Mouse (Mus musculus) kidney, postnatal 14 days (tissue): ENCODE results near the gene Lypd5.
"Not testable (repeated sequence)": the region's sequence is repeated elsewhere in the genome, so short reads cannot be mapped to it uniquely, and the experiment has no call there.

Source experiments
- DNase-seq: peaks from one replicate; pipeline ENCODE4 v3.0.0; 2022; ENCODE audit warnings: mixed read lengths

Gene Lypd5

DNA sequence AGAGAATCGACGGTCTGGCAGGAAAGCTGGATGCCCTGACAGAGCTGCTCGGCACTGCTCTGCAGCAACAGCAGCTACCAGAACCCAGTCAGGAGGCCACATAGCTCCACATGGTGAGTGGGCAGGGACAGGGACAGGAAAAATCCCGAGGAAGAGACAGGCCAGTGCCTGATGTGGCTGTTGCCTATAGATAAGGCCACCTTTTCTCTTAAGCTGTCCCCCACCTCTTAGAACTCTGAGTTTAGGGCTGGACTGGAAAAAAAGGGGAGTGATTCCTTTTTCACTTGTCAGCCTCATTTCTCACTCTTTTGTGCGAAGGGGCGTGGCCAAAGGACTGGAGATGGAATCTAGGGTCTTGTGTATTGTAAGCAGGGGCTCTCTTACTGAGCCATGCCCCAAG lies 35.1 kb downstream of the Lypd5 start:
- DNase-seq, result no peak

DNA sequence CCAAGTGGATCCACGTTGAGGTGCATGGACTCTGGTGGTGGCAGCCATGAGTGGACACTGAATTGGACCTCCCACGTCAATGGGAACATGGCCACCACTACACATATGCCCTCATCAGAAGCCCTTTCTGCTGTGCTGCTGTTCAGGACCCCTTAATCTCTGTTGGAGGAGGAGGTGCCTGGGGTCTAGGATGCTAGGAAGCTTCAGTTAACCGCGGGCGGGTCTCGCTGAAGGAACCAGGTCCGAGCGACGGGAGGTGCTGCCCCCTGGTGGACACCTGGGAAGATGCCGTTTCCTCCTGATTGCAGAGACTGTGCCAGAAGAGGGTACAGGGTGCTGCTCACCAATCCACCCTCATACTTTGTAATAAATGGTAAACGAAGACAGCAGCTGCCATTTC lies 35.8 kb downstream of the Lypd5 start:
- DNase-seq, result peak; percentile 57

DNA sequence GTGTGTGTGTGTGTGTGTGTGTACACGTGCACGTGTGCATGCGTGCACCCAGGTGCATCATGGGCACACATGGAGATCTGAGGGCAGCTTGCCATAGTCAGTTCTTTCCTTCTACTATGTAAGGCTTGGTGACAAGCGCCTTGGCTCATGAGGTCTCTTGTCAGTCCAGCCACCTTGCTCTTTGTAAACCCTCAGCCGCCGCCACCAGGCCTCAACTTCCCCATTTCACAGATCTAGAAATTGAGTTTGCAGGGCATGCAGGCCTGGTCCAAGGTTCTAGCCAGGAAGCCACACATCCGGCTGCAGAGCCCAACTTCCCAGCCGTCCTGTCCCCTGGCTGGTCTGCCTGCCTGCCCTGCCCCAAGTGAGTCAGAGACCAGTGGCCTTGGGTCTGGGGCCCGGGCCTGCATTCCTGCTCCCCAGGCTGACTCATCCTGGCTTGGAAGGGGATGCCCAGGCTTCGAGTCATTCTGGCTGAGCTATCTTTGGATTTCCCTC lies 38.1 kb downstream of the Lypd5 start:
- DNase-seq, result no peak

DNA sequence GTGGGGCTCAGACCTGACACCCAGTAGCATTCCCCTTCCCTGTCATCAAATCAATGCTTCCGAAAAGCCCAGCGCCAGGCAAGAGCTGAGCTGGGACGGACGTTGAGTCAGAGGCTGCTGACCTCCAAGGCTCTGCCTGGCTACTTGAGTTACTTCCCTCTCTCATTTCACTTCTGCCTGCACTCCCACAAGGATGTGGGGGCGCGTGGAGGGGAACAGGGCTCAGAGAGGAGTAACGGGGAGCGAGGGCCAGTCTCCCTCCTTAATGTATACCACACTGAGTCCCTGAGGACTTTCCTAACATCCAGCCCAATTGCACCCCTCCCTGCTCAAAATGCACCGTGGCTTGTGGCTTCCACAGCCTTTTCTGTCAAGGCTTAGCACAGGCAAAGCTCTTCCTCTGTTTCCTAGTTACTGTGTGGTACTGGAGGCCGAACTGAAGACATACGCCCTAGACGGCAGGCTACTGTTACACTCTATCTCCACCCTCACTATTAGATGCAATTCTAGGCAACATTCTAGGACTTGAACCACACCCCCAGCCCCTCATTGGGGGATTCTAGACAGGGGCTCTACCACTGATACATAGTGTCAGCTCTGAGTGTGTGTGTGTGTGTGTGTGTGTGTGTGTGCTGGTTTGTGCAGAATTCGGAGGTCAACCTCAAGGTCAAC lies 40.7 kb downstream of the Lypd5 start:
- DNase-seq, result no peak

DNA sequence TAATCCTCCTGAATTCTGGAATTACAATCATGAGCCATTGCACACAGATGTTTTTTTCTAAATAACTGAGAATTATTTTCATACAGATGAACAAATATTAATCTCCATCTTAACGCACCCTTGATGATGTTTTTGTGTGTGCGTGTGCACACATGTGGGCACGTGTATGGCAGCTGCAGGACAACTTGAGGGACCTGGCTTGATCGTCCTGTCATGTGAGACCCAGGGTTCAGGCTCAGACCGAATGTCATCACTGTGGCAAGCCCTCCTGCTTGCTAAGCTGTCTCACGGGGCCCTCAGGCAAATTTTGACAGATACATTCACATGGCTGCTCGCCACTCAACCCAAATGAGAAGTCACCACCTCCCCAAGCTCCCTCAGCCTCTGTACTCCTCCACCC lies 41.5 kb downstream of the Lypd5 start:
- no peak for DNase-seq

DNA sequence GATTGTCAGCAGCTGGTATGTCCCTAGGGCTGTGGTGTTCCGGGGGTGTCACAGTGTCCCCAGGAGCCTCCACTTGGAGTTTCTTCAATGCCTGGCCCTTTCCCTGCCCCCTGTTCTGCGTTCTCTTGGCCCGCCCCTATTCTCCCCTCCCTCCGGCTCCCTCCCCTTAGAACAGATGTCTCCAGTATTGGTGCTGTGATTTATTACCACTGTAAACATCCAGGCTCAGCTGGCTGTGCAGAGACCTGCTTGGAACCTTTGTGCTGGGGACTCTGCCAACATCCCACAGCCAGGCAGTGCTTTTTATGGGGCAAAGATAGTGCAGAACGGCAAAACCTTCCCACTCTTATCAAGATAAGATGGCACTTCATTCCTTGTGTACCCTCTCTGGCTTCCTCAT lies 42.1 kb downstream of the Lypd5 start:
- peak; percentile 25 for DNase-seq

DNA sequence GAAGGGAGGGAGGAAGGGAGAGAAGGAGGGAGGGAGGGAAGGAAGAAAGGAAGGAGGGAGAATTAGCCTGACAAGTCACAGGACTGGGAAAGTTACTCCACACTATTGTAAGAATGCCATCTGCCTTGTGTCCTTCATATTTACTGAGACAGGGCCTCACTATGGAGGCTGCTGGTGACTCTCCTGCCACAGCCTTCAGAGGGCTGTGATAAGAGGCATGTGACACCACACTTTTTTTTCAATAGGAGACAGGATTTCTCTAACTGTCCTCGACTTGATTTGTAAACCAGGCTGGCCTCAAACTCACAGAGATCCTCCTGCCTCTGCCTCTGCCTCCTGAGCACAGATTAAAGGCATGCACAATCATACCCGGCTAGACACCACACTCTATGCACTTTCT lies 42.7 kb downstream of the Lypd5 start:
- no peak for DNase-seq

DNA sequence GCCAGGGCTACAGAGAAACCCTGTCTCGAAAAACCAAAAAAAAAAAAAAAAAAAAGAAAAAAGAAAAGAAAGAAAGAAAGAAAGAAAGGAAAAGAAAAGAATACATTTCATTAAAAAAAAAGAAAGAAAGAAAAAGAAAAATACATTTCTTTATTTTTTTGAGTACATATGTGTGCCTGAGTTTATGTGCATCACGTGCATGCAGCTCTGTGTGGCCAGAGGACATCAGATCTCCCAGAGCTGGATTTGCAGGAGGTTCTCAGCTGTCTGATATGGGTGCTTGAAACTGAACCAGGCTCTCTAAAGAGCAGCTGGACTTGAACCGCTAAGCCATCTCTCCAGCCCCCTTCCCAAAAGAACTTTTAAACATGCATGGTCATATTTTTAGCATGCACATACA lies 45.1 kb downstream of the Lypd5 start:
- no peak for DNase-seq

DNA sequence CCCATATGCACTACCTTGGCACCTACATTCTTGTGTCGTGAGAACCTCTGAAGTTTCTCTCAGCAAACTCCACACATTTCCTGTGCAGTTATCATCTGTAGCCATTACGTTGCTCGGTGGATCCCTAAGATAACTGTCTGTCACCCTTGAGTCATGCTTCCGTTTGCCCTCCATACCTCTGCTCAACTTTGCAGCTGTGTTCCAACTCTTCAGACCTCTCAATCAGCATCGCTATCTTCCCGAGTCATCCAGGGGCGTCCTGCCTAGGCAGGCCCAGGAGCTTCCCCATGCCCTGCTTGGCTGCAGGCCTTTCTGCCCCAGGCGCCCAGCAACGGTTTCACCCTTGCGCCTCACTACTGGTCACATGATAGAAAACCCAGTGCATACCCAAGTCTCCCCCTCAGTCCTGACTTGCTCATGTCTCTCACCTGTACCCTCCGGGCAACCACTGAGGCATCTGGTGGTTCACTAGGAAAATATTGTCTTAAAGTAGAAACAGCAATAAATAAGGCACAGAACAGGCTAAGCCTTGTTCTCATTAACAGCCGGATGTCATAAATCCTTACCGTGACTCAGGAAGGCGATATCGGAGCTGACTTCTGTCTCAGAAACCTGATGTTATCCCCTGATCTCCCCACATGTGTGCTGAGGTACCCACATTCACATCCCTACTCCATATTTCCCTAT lies 45.6 kb downstream of the Lypd5 start:
- no peak for DNase-seq

DNA sequence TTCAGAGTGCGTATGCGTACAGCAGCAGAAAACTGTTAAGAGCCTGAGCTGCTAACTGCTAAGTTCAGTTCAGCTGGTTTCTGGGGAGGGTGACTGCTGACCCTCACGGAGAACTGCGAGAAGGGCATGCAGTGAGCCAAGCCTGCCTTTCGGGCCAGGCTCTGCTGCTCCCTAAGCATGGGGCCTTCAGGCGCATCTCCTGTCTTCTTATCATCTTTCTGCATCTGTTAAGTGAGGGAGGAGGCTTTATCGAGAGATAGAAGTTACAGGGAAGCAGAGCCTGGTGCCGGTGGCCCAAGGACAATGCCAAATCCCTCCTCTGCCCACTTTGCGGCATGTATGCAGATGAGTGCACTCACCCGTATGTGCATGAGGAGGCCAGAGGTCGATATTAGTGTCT lies 47.8 kb downstream of the Lypd5 start:
- no peak for DNase-seq

DNA sequence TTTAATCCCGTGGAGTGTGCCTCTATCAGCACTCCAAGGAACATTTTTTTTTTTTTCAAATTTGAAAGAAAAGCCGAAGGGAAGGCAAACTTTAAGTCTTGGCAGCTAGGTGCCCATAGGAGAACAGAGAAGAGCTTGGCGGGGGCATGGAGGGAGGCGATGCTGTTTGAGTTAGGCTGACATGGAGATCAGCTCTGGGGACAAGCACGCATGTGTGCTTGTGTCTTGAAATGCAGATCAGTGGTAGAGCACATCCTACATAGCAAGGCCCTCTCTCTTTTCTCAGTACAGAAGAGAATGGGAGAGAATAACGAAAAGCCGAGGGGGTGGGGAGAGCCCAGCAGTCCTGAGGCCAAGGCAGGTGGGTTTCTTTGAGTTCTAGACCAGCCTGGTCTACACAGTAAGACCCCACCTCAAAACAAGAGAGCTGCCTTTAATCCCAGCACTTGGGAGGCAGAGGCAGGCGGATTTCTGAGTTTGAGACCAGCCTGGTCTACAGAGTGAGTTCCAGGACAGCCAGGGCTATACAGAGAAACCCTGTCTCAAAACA lies 49.4 kb downstream of the Lypd5 start:
- no peak for DNase-seq

DNA sequence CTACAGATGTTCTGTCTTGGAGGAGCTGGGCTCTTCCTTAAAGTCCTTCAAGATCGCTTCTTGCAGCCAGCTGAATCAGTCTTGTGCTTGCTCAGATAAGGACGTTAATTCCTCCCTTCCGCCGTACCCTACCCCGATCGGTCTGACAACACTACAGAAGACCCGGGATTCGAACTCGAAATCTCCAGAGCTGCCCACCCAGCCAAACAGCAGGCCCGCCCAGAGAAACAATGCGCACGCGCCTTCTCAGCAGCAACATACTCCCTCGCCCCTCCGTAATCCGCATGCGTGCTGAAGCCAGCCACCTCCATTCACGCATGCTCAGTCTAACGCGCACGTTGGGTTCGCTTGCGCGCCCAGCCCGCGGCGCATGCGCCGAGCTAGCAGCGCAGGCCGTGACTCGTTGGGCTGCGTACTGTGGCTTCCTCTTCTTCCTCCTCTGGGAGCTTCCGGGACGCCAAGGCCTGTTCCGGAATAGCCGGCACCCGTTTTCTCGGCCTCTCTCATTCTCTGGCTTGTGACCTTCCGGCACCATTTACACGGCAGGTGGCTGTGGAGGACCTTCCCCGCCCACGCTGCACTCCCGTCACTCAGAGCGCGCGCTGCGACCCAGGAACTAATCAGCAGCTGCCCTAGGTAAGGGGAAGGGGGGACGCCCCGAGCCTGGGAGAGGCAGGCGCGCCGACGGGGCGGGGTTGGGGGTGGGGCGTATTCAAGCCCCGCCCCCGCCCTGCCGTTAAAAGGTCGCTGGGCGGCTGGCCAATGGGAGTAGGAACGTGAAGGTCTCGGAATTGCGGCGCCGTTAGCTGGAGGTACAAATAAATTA lies 50.5 kb downstream of the Lypd5 start, which contains the start of gene Smg9:
Gene Smg9 (plus strand): TSS at position 364 of the 826 bp plus-strand sequence.
- peak; percentile 98 for DNase-seq

DNA sequence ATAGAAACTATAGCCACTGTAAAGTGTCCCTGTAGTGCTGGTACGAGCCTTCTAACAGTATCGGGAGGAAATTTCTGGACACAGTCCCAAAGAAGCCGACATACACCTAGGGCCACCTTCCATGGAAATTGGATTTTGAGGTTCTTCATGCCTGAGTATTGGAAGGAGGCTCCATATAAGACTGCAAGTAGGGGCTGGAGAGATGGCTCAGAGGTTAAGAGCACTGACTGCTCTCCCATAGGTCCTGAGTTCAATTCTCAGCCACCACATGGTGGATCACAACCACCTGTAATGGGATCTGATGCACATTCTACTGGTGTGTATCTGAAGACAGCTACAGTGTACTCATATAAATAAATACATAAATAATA lies 51.1 kb downstream of the Lypd5 start:
- no peak for DNase-seq

DNA sequence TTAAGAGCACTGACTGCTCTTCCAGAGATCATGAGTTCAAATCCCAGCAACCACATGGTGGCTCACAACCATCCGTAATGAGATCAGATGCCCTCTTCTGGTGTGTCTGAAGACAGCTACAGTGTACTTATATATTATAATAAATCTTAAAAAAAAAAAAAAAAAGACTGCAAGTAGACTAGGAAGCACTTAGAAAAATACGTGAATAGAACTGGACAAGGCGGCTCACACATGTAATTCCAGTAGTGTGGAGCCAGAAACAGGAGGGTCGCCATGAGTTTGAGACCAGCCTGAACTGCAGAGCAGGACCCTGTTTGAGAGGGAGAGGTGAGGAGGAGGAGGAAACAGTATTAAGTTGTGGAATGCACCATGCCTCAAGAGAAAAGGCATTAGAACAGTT lies 51.5 kb downstream of the Lypd5 start:
- not testable (repeated sequence) for DNase-seq

DNA sequence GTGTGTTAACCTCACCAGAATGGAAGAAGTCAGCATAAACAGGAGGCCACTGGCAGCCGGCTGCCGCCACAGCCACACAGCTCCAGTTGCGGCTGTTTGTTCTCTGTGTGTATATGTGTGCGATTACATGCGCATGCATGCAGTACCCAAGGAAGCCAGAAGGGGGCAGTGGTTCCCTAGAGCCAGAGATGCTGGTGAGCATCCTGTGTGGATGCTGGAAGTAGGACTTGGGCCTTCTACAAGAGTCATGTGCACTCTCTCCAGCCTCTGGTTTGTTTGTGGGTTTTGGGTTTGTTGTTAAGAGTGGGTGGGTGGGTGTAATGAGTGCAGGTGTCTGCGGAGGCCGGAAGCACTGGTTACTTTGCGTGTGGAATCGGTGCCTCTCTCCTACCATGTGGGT lies 53.9 kb downstream of the Lypd5 start:
- no peak for DNase-seq
